Mouse (Mus musculus) limb, embryonic 14.5 days (tissue): Measurements from ENCODE around the gene Gigyf1. TPM values are rescaled to one million over a fixed set of nuclear protein-coding genes. Genes with fewer than 3 reads are reported as not detected.
A peak's percentile ranks its signal among the peaks of the same experiment; 100 is the strongest.

Source experiments
- ATAC-seq: fragments of 200-750 bp; cut with Nextera tagmentation; 2 replicates; pipeline ENCODE4 v1.8.0; 2017; ENCODE audit warnings: low read depth, moderate number of reproducible peaks, moderate TSS enrichment; ENCODE audit not compliant: low FRiP score
- DNase-seq: peaks from one replicate; pipeline ENCODE4 v3.0.0-alpha.2; 2015; ENCODE audit warnings: low spot score
- H3K27ac ChIP-seq: fragments of 300-500 bp; sonication (generic); replicated peaks from 2 replicates; pipeline ENCODE4 v1.5.1; 2014; ENCODE audit warnings: low read depth, mild to moderate bottlenecking, low read length, moderate library complexity, mixed read lengths
- H3K27me3 ChIP-seq: fragments of 300-500 bp; sonication (generic); 2 replicates; pipeline ENCODE4 v1.6.1; 2014; ENCODE audit warnings: low read length, mixed read lengths; ENCODE audit not compliant: control insufficient read depth, insufficient read depth
- H3K36me3 ChIP-seq: fragments of 300-500 bp; sonication (generic); 2 replicates; pipeline ENCODE4 v1.6.1; 2014; ENCODE audit warnings: mild to moderate bottlenecking, low read length, moderate library complexity, mixed read lengths; ENCODE audit not compliant: control insufficient read depth, insufficient read depth
- H3K4me1 ChIP-seq: fragments of 300-500 bp; sonication (generic); 2 replicates; pipeline ENCODE4 v1.6.1; 2014; ENCODE audit warnings: antibody characterized with exemption, low read length, mixed read lengths; ENCODE audit not compliant: control insufficient read depth, insufficient read depth
- H3K4me2 ChIP-seq: fragments of 300-500 bp; sonication (generic); replicated peaks from 2 replicates; pipeline ENCODE4 v1.6.1; 2014; ENCODE audit warnings: low read depth, mild to moderate bottlenecking, low read length, moderate library complexity; ENCODE audit not compliant: severe bottlenecking
- H3K4me3 ChIP-seq: fragments of 300-500 bp; sonication (generic); replicated peaks from 2 replicates; pipeline ENCODE4 v1.5.1; 2014; ENCODE audit warnings: low read length
- H3K9ac ChIP-seq: fragments of 300-500 bp; sonication (generic); 2 replicates; pipeline ENCODE4 v1.6.1; 2014; ENCODE audit warnings: mild to moderate bottlenecking, low read depth, low read length, moderate library complexity; ENCODE audit not compliant: severe bottlenecking
- H3K9me3 ChIP-seq: fragments of 300-500 bp; sonication (generic); 2 replicates; pipeline ENCODE4 v1.6.1; 2016; ENCODE audit warnings: low read length; ENCODE audit not compliant: control insufficient read depth
- POLR2A ChIP-seq: fragments of 200-500 bp; IDR thresholded peaks from 2 replicates; pipeline ENCODE4 v1.8.0; 2012; ENCODE audit warnings: inconsistent platforms, mild to moderate bottlenecking, moderate library complexity, borderline replicate concordance; ENCODE audit not compliant: insufficient read depth, insufficient read length; ENCODE audit errors: extremely low read depth
- WGBS: fragments of 180-500 bp; shearing (Covaris S2); extraction: QIAGEN DNeasy Blood & Tissue Kit; methylation state at CpG from one replicate; pipeline ENCODE4 v1.1.7; 2014; 5-methylcytosine and 5-hydroxymethylcytosine counted together
- microRNA-seq: library from miRNA; unstranded; fragments of <30 nt; microRNA quantifications from one replicate; pipeline ENCODE4, GENCODE M21; 2016
- polyA plus RNA-seq, 2 experiments: library from polyadenylated mRNA; depleted of rRNA in 1 of 2; stranded (reverse) in 1 of 2; unstranded in 1 of 2; fragments of >200 nt; fragmentation: Nextera tagmentation in 1 of 2; extraction: Ambion mirVana in 1 of 2; gene quantifications; 2 replicates each; pipeline versions ENCODE4 v1.2.1 to v1.2.3; 2012 to 2014

The Gigyf1 gene
- polyA plus RNA-seq, 2 experiments, result 11.8 to 45.1 TPM

DNA sequence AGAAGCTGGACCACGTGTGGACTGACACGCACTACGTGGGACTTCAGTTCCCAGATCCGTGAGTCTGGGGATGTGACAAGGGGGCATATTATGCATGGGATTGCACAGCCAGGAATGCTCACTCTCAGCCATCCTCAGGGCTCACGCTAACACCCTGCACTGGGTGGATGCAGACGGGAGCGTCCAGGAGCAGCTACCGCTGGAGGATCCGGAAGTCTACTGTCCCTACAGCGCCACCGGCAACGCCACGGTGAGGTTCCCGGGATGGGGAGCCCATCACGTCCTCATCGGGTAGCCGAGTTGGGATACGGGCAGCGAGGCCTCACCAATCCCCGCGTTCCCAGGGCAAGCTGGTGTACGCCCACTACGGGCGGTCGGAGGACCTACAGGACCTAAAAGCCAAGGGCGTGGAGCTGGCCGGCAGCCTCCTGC is 56.1 kb downstream of the Gigyf1 start:
- H3K36me3 ChIP-seq, result no peaks in the 10 kb centered on the region
- DNase-seq, result no peak
- peaks cover 3% of the 10 kb centered on the region; the same call in 1 of the 2 replicates for H3K9me3 ChIP-seq
- H3K4me3 ChIP-seq, result peak overlapping the region; percentile 10; the same call in 1 of the 2 replicates
- H3K4me1 ChIP-seq, result no peaks in the 10 kb centered on the region
- H3K27ac ChIP-seq, result no peak overlapping the region
- H3K27me3 ChIP-seq, result peaks cover 12% of the 10 kb centered on the region; the same call in 1 of the 2 replicates
- 7% methylated on average over 27 of the region's 27 CpGs for WGBS
- peak overlapping the region; percentile 28; the same call in 1 of the 2 replicates for H3K9ac ChIP-seq
- H3K4me2 ChIP-seq, result peak overlapping the region; percentile 37
- no peak for ATAC-seq
- TF ChIP-seq POLR2A, result no peak

Small RNA genes within 50 kb of the gene (microRNA-seq; reads per million reads assigned to microRNA genes)
- gene Mir6418, result not detected

Other genes with a start within 250 kb of the Gigyf1 start
- gene Ache, start 231.0 kb upstream of the Gigyf1 start, polyA plus RNA-seq (2012; rRNA removed), result 21.8 and 28.7 TPM in 2 replicates
- 18.0 and 21.8 TPM in 2 replicates for gene Ache, start 231.0 kb upstream of the Gigyf1 start, polyA plus RNA-seq (2014; fragmentation: Nextera tagmentation; extraction: Ambion mirVana)
- gene Ufsp1, start 223.9 kb upstream of the Gigyf1 start, polyA plus RNA-seq (2012; rRNA removed), result 10.4 and 10.5 TPM in 2 replicates
- 9.8 and 10.2 TPM in 2 replicates for gene Ufsp1, start 223.9 kb upstream of the Gigyf1 start, polyA plus RNA-seq (2014; fragmentation: Nextera tagmentation; extraction: Ambion mirVana)
- 263 and 300 TPM in 2 replicates for gene Srrt, start 210.9 kb upstream of the Gigyf1 start, polyA plus RNA-seq (2012; rRNA removed)
- gene Srrt, start 210.9 kb upstream of the Gigyf1 start, polyA plus RNA-seq (2014; fragmentation: Nextera tagmentation; extraction: Ambion mirVana), result 104 and 109 TPM in 2 replicates
- gene Trip6, start 204.1 kb upstream of the Gigyf1 start, polyA plus RNA-seq (2012; rRNA removed), result 131 and 155 TPM in 2 replicates
- gene Trip6, start 204.1 kb upstream of the Gigyf1 start, polyA plus RNA-seq (2014; fragmentation: Nextera tagmentation; extraction: Ambion mirVana), result 91.0 and 105 TPM in 2 replicates
- gene Slc12a9, start 185.0 kb upstream of the Gigyf1 start, polyA plus RNA-seq (2012; rRNA removed), result 20.2 and 26.1 TPM in 2 replicates
- 8.0 and 11.9 TPM in 2 replicates for gene Slc12a9, start 185.0 kb upstream of the Gigyf1 start, polyA plus RNA-seq (2014; fragmentation: Nextera tagmentation; extraction: Ambion mirVana)
- 102 and 125 TPM in 2 replicates for gene Ephb4, start 168.4 kb upstream of the Gigyf1 start, polyA plus RNA-seq (2012; rRNA removed)
- 78.1 and 92.1 TPM in 2 replicates for gene Ephb4, start 168.4 kb upstream of the Gigyf1 start, polyA plus RNA-seq (2014; fragmentation: Nextera tagmentation; extraction: Ambion mirVana)
- 0.35 and 0.37 TPM in 2 replicates for gene Zan, start 41.5 kb upstream of the Gigyf1 start, polyA plus RNA-seq (2012; rRNA removed)
- gene Zan, start 41.5 kb upstream of the Gigyf1 start, polyA plus RNA-seq (2014; fragmentation: Nextera tagmentation; extraction: Ambion mirVana), result 0.11 TPM in 1 of 2 replicates, not detected in the other
- 40.6 and 50.4 TPM in 2 replicates for gene Pop7, start 16.0 kb upstream of the Gigyf1 start, polyA plus RNA-seq (2012; rRNA removed)
- 52.1 and 54.2 TPM in 2 replicates for gene Pop7, start 16.0 kb upstream of the Gigyf1 start, polyA plus RNA-seq (2014; fragmentation: Nextera tagmentation; extraction: Ambion mirVana)
- gene Epo, start 14.7 kb downstream of the Gigyf1 start, polyA plus RNA-seq (2012; rRNA removed), result 0.12 and 0.19 TPM in 2 replicates
- 0.83 TPM in 1 of 2 replicates, not detected in the other for gene Epo, start 14.7 kb downstream of the Gigyf1 start, polyA plus RNA-seq (2014; fragmentation: Nextera tagmentation; extraction: Ambion mirVana)
- 770 and 1,100 TPM in 2 replicates for gene Gnb2, start 15.0 kb downstream of the Gigyf1 start, polyA plus RNA-seq (2012; rRNA removed)
- 460 and 474 TPM in 2 replicates for gene Gnb2, start 15.0 kb downstream of the Gigyf1 start, polyA plus RNA-seq (2014; fragmentation: Nextera tagmentation; extraction: Ambion mirVana)
- 0.92 and 1.1 TPM in 2 replicates for gene Actl6b, start 35.0 kb downstream of the Gigyf1 start, polyA plus RNA-seq (2012; rRNA removed)
- 0.21 and 0.39 TPM in 2 replicates for gene Actl6b, start 35.0 kb downstream of the Gigyf1 start, polyA plus RNA-seq (2014; fragmentation: Nextera tagmentation; extraction: Ambion mirVana)
- 1.6 and 2.1 TPM in 2 replicates for gene Tfr2, start 51.3 kb downstream of the Gigyf1 start, polyA plus RNA-seq (2012; rRNA removed)
- gene Tfr2, start 51.3 kb downstream of the Gigyf1 start, polyA plus RNA-seq (2014; fragmentation: Nextera tagmentation; extraction: Ambion mirVana), result 0.79 and 1.3 TPM in 2 replicates
- 68.2 and 103 TPM in 2 replicates for gene Mospd3, start 82.5 kb downstream of the Gigyf1 start, polyA plus RNA-seq (2012; rRNA removed)
- gene Mospd3, start 82.5 kb downstream of the Gigyf1 start, polyA plus RNA-seq (2014; fragmentation: Nextera tagmentation; extraction: Ambion mirVana), result 49.4 and 52.5 TPM in 2 replicates
- gene Pcolce, start 95.2 kb downstream of the Gigyf1 start, polyA plus RNA-seq (2012; rRNA removed), result 267 and 329 TPM in 2 replicates
- gene Pcolce, start 95.2 kb downstream of the Gigyf1 start, polyA plus RNA-seq (2014; fragmentation: Nextera tagmentation; extraction: Ambion mirVana), result 223 and 227 TPM in 2 replicates
- gene Fbxo24, start 110.5 kb downstream of the Gigyf1 start, polyA plus RNA-seq (2012; rRNA removed), result 0.24 and 0.28 TPM in 2 replicates
- 0.12 and 0.15 TPM in 2 replicates for gene Fbxo24, start 110.5 kb downstream of the Gigyf1 start, polyA plus RNA-seq (2014; fragmentation: Nextera tagmentation; extraction: Ambion mirVana)
- gene Lrch4, start 110.6 kb downstream of the Gigyf1 start, polyA plus RNA-seq (2012; rRNA removed), result 25.0 and 33.5 TPM in 2 replicates
- gene Lrch4, start 110.6 kb downstream of the Gigyf1 start, polyA plus RNA-seq (2014; fragmentation: Nextera tagmentation; extraction: Ambion mirVana), result 36.7 and 37.1 TPM in 2 replicates
- 16.7 and 16.8 TPM in 2 replicates for gene Gm20605, start 110.6 kb downstream of the Gigyf1 start, polyA plus RNA-seq (2012; rRNA removed)
- 7.4 and 10.4 TPM in 2 replicates for gene Gm20605, start 110.6 kb downstream of the Gigyf1 start, polyA plus RNA-seq (2014; fragmentation: Nextera tagmentation; extraction: Ambion mirVana)
- gene Sap25, start 122.8 kb downstream of the Gigyf1 start, polyA plus RNA-seq (2012; rRNA removed), result 37.1 and 41.7 TPM in 2 replicates
- 5.2 and 6.7 TPM in 2 replicates for gene Sap25, start 122.8 kb downstream of the Gigyf1 start, polyA plus RNA-seq (2014; fragmentation: Nextera tagmentation; extraction: Ambion mirVana)
- gene Irs3, start 127.2 kb downstream of the Gigyf1 start, polyA plus RNA-seq (2012; rRNA removed), result 0.30 and 0.60 TPM in 2 replicates
- gene Irs3, start 127.2 kb downstream of the Gigyf1 start, polyA plus RNA-seq (2014; fragmentation: Nextera tagmentation; extraction: Ambion mirVana), result 0.15 and 0.29 TPM in 2 replicates
- 16.3 and 22.6 TPM in 2 replicates for gene Agfg2, start 166.2 kb downstream of the Gigyf1 start, polyA plus RNA-seq (2012; rRNA removed)
- 10.6 and 13.4 TPM in 2 replicates for gene Agfg2, start 166.2 kb downstream of the Gigyf1 start, polyA plus RNA-seq (2014; fragmentation: Nextera tagmentation; extraction: Ambion mirVana)
- gene Nyap1, start 223.1 kb downstream of the Gigyf1 start, polyA plus RNA-seq (2012; rRNA removed), result 19.7 and 25.0 TPM in 2 replicates
- gene Nyap1, start 223.1 kb downstream of the Gigyf1 start, polyA plus RNA-seq (2014; fragmentation: Nextera tagmentation; extraction: Ambion mirVana), result 1.2 and 1.4 TPM in 2 replicates
- 89.1 and 111 TPM in 2 replicates for gene Tsc22d4, start 227.2 kb downstream of the Gigyf1 start, polyA plus RNA-seq (2012; rRNA removed)
- gene Tsc22d4, start 227.2 kb downstream of the Gigyf1 start, polyA plus RNA-seq (2014; fragmentation: Nextera tagmentation; extraction: Ambion mirVana), result 151 and 164 TPM in 2 replicates